Mouse (Mus musculus) limb, embryonic 15.5 days (tissue): ENCODE measurements around the gene Ceacam19. TPM values are rescaled to one million over a fixed set of nuclear protein-coding genes. Genes with fewer than 3 reads are reported as not detected.

Experiments used
- ATAC-seq: fragments of 200-750 bp; cut with Nextera tagmentation; 2 replicates; pipeline ENCODE4 v1.8.0; 2017; ENCODE audit warnings: low read depth, moderate TSS enrichment; ENCODE audit not compliant: insufficient number of reproducible peaks, low FRiP score, low TSS enrichment
- H3K27ac ChIP-seq: fragments of 300-500 bp; sonication (generic); 2 replicates; pipeline ENCODE4 v1.5.1; 2015; ENCODE audit warnings: moderate library complexity, mild to moderate bottlenecking, inconsistent platforms
- H3K27me3 ChIP-seq: fragments of 300-500 bp; sonication (generic); 2 replicates; pipeline ENCODE4 v1.6.1; 2015; ENCODE audit warnings: inconsistent platforms
- H3K36me3 ChIP-seq: fragments of 300-500 bp; sonication (generic); 2 replicates; pipeline ENCODE4 v1.6.1; 2015; ENCODE audit warnings: inconsistent platforms
- H3K4me1 ChIP-seq: fragments of 300-500 bp; sonication (generic); 2 replicates; pipeline ENCODE4 v1.6.1; 2015; ENCODE audit warnings: inconsistent platforms
- H3K4me2 ChIP-seq: fragments of 300-500 bp; sonication (generic); 2 replicates; pipeline ENCODE4 v1.6.1; 2015; ENCODE audit warnings: mild to moderate bottlenecking, inconsistent platforms
- H3K4me3 ChIP-seq: fragments of 300-500 bp; sonication (generic); 2 replicates; pipeline ENCODE4 v1.5.1; 2015; ENCODE audit warnings: mild to moderate bottlenecking, inconsistent platforms
- H3K9ac ChIP-seq: fragments of 300-500 bp; sonication (generic); 2 replicates; pipeline ENCODE4 v1.6.1; 2015; ENCODE audit warnings: inconsistent platforms
- H3K9me3 ChIP-seq: fragments of 300-500 bp; sonication (generic); 2 replicates; pipeline ENCODE4 v1.6.1; 2016; ENCODE audit warnings: inconsistent platforms
- WGBS: fragments of 180-500 bp; shearing (Covaris S2); methylation state at CpG from one replicate; pipeline ENCODE4 v1.1.7; 2015; 5-methylcytosine and 5-hydroxymethylcytosine counted together
- polyA plus RNA-seq: library from polyadenylated mRNA; unstranded; fragments of >200 nt; fragmentation: Nextera tagmentation; extraction: Ambion mirVana; gene quantifications from 2 replicates; pipeline ENCODE4 v1.2.1, GENCODE M21; 2015

Ceacam19 gene
- polyA plus RNA-seq, 1 experiment from 2014 or later, result 11.1 TPM

DNA sequence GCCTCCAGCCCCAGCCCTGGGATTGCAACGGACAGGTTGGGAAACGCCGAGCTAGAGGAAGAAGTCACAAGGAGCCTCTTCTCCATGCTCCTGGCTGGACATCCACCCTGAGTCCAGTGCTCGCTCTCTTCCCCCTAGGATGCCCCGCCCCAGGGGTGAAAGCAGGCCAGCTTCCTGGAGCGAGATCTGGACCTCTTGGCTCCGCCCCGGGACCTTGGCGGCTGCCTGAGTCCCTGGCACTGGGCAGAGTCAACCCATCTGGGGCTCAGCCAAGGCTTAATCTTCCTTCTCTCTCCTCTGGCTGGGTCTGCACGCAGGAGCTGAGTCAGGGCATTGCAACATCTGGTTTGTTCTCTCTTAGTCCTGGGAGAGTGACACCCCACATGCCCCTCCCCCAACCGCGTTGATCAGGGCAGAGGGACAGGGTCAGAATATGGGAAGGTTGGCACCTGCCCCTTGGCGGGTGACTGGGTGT is 57.0 kb downstream of the Ceacam19 start:
- Histone ChIP-seq H3K9me3 (no peaks in the 10 kb centered on the region), H3K27me3 (no peaks in the 10 kb centered on the region), H3K4me2 (no peak overlapping the region), H3K4me1 (peaks cover 20% of the 10 kb centered on the region), H3K27ac (peak overlapping the region; percentile 6; the same call in 1 of the 2 replicates), H3K9ac (no peak overlapping the region), H3K4me3 (no peak overlapping the region), H3K36me3 (no peaks in the 10 kb centered on the region)
- 29% methylated on average over 13 of the region's 13 CpGs for WGBS
- peak; percentile 38; the same call in 1 of the 2 replicates for ATAC-seq

DNA sequence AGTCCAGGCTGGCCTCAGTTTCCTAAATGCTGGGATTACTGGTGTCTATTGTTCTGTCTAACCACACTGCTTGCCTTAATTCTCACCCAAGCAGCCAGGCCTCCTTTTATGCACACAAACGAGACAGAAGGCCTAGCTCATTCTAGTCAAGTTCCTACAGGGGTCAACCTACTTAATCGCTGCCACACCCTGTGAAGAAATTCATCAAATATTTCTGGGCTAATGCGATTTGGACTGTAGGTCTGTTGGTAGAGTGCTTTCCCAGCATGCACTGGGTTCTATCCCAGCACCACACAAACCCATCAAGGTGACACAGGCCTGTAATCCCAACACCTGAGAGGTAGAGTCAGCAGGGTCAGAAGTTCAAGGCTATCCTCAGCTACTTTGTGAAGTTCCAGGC is 58.1 kb downstream of the Ceacam19 start:
- ATAC-seq, result no peak
- Histone ChIP-seq H3K27ac (no peak overlapping the region), H3K4me2 (no peak overlapping the region), H3K9ac (no peak overlapping the region), H3K36me3 (no peaks in the 10 kb centered on the region), H3K4me1 (peaks cover 21% of the 10 kb centered on the region), H3K27me3 (no peaks in the 10 kb centered on the region), H3K9me3 (no peaks in the 10 kb centered on the region), H3K4me3 (no peak overlapping the region)
- WGBS, result 75% methylated on average over 3 of the region's 3 CpGs

DNA sequence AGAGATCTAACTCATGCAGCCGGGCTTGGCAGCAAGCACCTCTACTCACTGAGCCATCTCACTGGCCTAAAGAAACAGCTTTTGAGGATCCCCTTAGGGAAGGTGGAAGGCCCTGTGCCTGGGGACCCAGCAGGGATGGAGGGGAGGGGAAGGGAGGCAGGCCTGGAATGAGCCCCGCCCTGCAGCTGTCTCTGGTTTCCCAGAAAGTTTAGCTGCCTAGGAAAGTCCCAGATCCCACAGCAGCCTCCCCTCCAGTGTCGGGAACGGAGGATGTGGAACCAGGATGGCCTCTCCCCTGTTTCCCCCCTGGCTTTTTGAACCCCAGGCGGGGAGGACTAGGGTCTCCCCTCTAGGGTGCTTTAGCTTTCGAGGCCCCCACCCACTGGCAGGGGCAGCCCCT is 61.0 kb downstream of the Ceacam19 start:
- no peak overlapping the region for H3K4me3 ChIP-seq
- 19% methylated on average over 5 of the region's 6 CpGs for WGBS

More for the DNA sequence above, 61.0 kb downstream of the Ceacam19 start:
- Histone ChIP-seq H3K9ac (no peak overlapping the region), H3K27me3 (peaks cover 15% of the 10 kb centered on the region), H3K9me3 (no peaks in the 10 kb centered on the region), H3K4me1 (peaks cover 42% of the 10 kb centered on the region), H3K4me2 (no peak overlapping the region), H3K36me3 (no peaks in the 10 kb centered on the region), H3K27ac (no peak overlapping the region; the same call in 1 of the 2 replicates)
- no peak for ATAC-seq

Other genes starting within 250 kb of the Ceacam19 start
- 73.4 and 73.8 TPM in 2 replicates for gene Clptm1, start 222.9 kb downstream of the Ceacam19 start, polyA plus RNA-seq
- gene Apoc2, start 210.0 kb downstream of the Ceacam19 start, polyA plus RNA-seq, result 1.8 and 2.7 TPM in 2 replicates
- not detected in 2 replicates for gene Gm44805, start 206.5 kb downstream of the Ceacam19 start, polyA plus RNA-seq
- gene Apoc4, start 206.5 kb downstream of the Ceacam19 start, polyA plus RNA-seq, result 0.41 TPM in 1 of 2 replicates, not detected in the other
- 46.2 and 57.9 TPM in 2 replicates for gene Apoc1, start 195.3 kb downstream of the Ceacam19 start, polyA plus RNA-seq
- 409 and 468 TPM in 2 replicates for gene Apoe, start 188.8 kb downstream of the Ceacam19 start, polyA plus RNA-seq
- gene Tomm40, start 172.5 kb downstream of the Ceacam19 start, polyA plus RNA-seq, result 129 and 139 TPM in 2 replicates
- 84.5 and 85.1 TPM in 2 replicates for gene Nectin2, start 137.5 kb downstream of the Ceacam19 start, polyA plus RNA-seq
- 120 and 150 TPM in 2 replicates for gene Bcam, start 116.9 kb downstream of the Ceacam19 start, polyA plus RNA-seq
- 14.6 and 15.2 TPM in 2 replicates for gene Cblc, start 91.2 kb downstream of the Ceacam19 start, polyA plus RNA-seq
- gene Bcl3, start 65.2 kb downstream of the Ceacam19 start, polyA plus RNA-seq, result 3.9 and 4.4 TPM in 2 replicates
- gene Gm19345, start 36.0 kb downstream of the Ceacam19 start, polyA plus RNA-seq, result not detected in 2 replicates
- not detected in 2 replicates for gene Ceacam16, start 26.7 kb downstream of the Ceacam19 start, polyA plus RNA-seq
- 13.4 and 13.7 TPM in 2 replicates for gene Pvr, start 33.2 kb upstream of the Ceacam19 start, polyA plus RNA-seq
- gene Igsf23, start 62.8 kb upstream of the Ceacam19 start, polyA plus RNA-seq, result 0.15 TPM in 1 of 2 replicates, not detected in the other
- gene Ceacam20, start 77.4 kb upstream of the Ceacam19 start, polyA plus RNA-seq, result not detected in 2 replicates
- not detected in 2 replicates for gene Nlrp9b, start 103.5 kb upstream of the Ceacam19 start, polyA plus RNA-seq
- gene Vmn1r91, start 211.7 kb upstream of the Ceacam19 start, polyA plus RNA-seq, result not detected in 2 replicates
- gene Gm16442, start 234.6 kb upstream of the Ceacam19 start, polyA plus RNA-seq, result not detected in 2 replicates